Mouse (Mus musculus) liver, embryonic 15.5 days (tissue): ENCODE results near the gene Vgll4. TPM values are rescaled to one million over a fixed set of nuclear protein-coding genes. Genes with fewer than 3 reads are reported as not detected.
A peak's percentile ranks its signal among the peaks of the same experiment; 100 is the strongest.

Source experiments
- ATAC-seq: fragments of 200-750 bp; cut with Nextera tagmentation; 2 replicates; pipeline ENCODE4 v1.8.0; 2017; ENCODE audit warnings: moderate number of reproducible peaks, mild to moderate bottlenecking, moderate library complexity; ENCODE audit not compliant: insufficient read depth
- H3K27ac ChIP-seq: fragments of 300-500 bp; sonication (generic); replicated peaks from 2 replicates; pipeline ENCODE4 v1.5.1; 2015; ENCODE audit warnings: mild to moderate bottlenecking, inconsistent platforms
- H3K27me3 ChIP-seq: fragments of 300-500 bp; sonication (generic); 2 replicates; pipeline ENCODE4 v1.6.1; 2015; ENCODE audit warnings: mild to moderate bottlenecking, inconsistent platforms
- H3K36me3 ChIP-seq: fragments of 300-500 bp; sonication (generic); replicated peaks from 2 replicates; pipeline ENCODE4 v1.6.1; 2015; ENCODE audit warnings: moderate library complexity, mild to moderate bottlenecking, inconsistent platforms
- H3K4me1 ChIP-seq: fragments of 300-500 bp; sonication (generic); replicated peaks from 2 replicates; pipeline ENCODE4 v1.6.1; 2015; ENCODE audit warnings: inconsistent platforms
- H3K4me2 ChIP-seq: fragments of 300-500 bp; sonication (generic); 2 replicates; pipeline ENCODE4 v1.6.1; 2015; ENCODE audit warnings: moderate library complexity, mild to moderate bottlenecking, inconsistent platforms
- H3K4me3 ChIP-seq: fragments of 300-500 bp; sonication (generic); replicated peaks from 2 replicates; pipeline ENCODE4 v1.5.1; 2015; ENCODE audit warnings: mild to moderate bottlenecking, inconsistent platforms
- H3K9ac ChIP-seq: fragments of 300-500 bp; sonication (generic); 2 replicates; pipeline ENCODE4 v1.6.1; 2015; ENCODE audit warnings: moderate library complexity, mild to moderate bottlenecking, inconsistent platforms
- H3K9me3 ChIP-seq: fragments of 300-500 bp; sonication (generic); replicated peaks from 2 replicates; pipeline ENCODE4 v1.6.1; 2016; ENCODE audit warnings: inconsistent platforms
- WGBS: fragments of 180-500 bp; shearing (Covaris S2); methylation state at CpG from one replicate; pipeline ENCODE4 v1.1.7; 2015; ENCODE audit warnings: mixed read lengths; ENCODE audit not compliant: insufficient replicate concordance; 5-methylcytosine and 5-hydroxymethylcytosine counted together
- polyA plus RNA-seq: library from polyadenylated mRNA; unstranded; fragments of >200 nt; fragmentation: Nextera tagmentation; extraction: Ambion mirVana; gene quantifications from 2 replicates; pipeline ENCODE4 v1.2.1, GENCODE M21; 2015

Gene Vgll4
- polyA plus RNA-seq, 1 experiment from 2014 or later: 11.5 TPM

DNA sequence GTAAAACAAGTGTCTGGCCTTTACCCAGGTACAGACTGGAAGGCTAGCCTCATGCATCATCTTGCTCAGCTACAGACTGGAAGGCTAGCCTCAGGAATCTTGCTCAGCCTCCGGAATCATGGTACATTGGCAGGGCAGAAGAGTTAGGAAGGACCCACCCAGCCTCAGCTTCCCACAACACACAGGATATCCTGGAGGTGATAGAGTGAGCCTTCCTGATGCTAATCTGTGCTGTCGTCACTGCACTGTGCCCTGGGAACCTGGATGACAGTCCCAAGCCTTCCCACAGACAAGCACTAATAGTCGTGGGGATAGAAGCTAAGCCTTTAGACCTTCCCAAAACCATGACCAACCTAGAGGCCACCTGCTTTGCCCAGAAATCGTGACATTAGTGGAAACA is 103.2 kb downstream of the Vgll4 start:
- no peaks in the 10 kb centered on the region for H3K27me3 ChIP-seq
- H3K4me3 ChIP-seq: no peak overlapping the region
- no peak overlapping the region for H3K4me2 ChIP-seq
- no peak overlapping the region for H3K27ac ChIP-seq
- no peaks in the 10 kb centered on the region for H3K9me3 ChIP-seq
- H3K4me1 ChIP-seq: peaks cover 9% of the 10 kb centered on the region
- no peak overlapping the region for H3K9ac ChIP-seq
- peaks cover 22% of the 10 kb centered on the region for H3K36me3 ChIP-seq
- 34% methylated on average over 4 of the region's 4 CpGs for WGBS
- ATAC-seq: no peak

DNA sequence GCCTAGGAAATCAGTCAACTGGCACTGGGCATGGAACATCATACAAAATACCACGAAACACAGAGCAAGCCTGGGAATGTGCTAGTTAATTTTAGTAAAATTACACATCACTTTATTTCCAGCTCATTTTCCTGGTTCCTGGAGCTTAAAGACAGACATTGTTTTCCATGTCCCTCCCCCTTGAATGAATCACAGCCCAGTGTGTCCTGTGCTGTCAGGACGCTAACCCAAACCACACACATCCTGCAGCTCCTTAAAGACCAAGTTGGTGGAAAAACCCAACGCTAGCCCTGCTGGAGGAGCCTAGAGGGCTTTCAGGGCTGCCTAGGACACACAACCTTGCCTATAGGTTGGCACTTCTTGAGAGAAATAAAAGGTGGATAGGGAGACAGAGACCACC is 103.7 kb downstream of the Vgll4 start:
- ATAC-seq: no peak
- H3K9me3 ChIP-seq: no peaks in the 10 kb centered on the region
- WGBS: 53% methylated on average over 3 of the region's 3 CpGs

DNA sequence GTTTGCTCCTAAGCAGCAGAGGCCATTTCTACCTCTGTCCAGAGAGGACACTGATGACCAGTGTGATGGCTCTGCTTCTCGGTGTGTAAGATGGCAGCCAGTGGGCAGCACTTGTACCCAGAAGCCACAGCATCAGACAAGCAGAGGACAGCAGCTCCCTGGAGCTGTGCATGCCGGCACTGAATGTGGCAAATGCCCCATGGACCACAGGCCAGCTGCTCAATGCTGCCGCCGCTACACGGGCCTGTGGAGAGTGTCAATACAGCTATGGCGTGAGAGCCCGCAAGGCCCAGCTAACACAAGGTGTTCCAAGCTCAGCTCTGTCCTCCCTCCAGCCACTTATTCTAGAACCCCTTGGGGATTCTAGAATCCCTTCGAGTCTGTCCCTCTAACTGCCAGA is 105.4 kb downstream of the Vgll4 start:
- H3K4me2 ChIP-seq: no peak overlapping the region
- peaks cover 9% of the 10 kb centered on the region; the same call in 1 of the 2 replicates for H3K4me1 ChIP-seq
- H3K27ac ChIP-seq: no peak overlapping the region
- H3K9me3 ChIP-seq: no peaks in the 10 kb centered on the region
- no peak for ATAC-seq
- no peak overlapping the region for H3K4me3 ChIP-seq
- H3K36me3 ChIP-seq: peaks cover 31% of the 10 kb centered on the region
- H3K27me3 ChIP-seq: no peaks in the 10 kb centered on the region
- H3K9ac ChIP-seq: no peak overlapping the region
- 82% methylated on average over 8 of the region's 8 CpGs for WGBS

More for the DNA sequence above, 103.7 kb downstream of the Vgll4 start:
- Histone ChIP-seq H3K9ac (no peak overlapping the region), H3K4me1 (peaks cover 9% of the 10 kb centered on the region), H3K27ac (no peak overlapping the region), H3K4me3 (no peak overlapping the region), H3K36me3 (peaks cover 22% of the 10 kb centered on the region), H3K27me3 (no peaks in the 10 kb centered on the region), H3K4me2 (no peak overlapping the region)

DNA sequence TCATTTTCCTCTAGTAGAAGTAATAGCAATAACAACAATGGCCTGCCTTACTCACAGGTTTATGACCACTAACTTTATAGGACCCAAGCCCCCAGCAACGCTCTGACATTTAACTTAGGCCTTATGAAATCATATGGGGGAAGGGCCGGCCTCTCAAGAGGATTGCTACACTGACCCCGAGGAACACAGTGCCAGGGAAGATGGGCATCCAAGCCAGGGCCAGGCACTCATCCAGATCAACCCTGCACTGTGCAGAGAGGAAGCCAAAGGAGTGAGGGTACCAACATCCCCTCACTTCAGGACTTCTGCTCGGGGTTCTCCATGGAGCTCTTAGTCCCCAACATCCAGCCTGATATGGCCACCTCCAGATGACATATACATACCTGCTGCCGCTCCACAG is 106.3 kb downstream of the Vgll4 start:
- Histone ChIP-seq H3K9ac (no peak overlapping the region), H3K4me3 (no peak overlapping the region), H3K4me2 (no peak overlapping the region), H3K9me3 (no peaks in the 10 kb centered on the region), H3K27me3 (no peaks in the 10 kb centered on the region), H3K27ac (no peak overlapping the region), H3K36me3 (peaks cover 34% of the 10 kb centered on the region), H3K4me1 (0 out of 2 replicates have a peak, but pooled peaks cover 3% of the 10 kb centered on the region)
- 74% methylated on average over 5 of the region's 5 CpGs for WGBS
- ATAC-seq: no peak

DNA sequence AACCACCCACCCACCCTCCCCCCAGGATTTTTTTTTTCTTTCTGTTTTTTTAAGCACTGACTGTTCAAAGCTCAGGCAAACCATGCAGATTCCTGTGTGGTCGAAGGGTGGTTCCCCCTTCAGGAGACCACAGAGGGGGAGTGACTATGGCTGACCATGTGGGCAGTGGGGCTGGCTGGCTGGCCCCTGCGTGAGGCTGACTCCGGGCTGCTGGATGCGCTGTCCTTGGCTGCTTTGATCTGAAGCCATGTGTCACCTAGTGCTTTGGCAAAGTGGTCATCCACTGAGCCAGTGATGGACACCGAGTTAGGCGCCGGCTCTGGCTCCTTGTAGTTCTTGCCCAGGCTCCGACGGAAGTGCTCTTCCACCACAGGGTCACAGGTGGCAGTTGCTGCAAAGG is 107.7 kb downstream of the Vgll4 start:
- Histone ChIP-seq H3K27ac (no peak overlapping the region), H3K36me3 (peaks cover 34% of the 10 kb centered on the region), H3K27me3 (no peaks in the 10 kb centered on the region), H3K4me1 (0 out of 2 replicates have a peak, but pooled peaks cover 3% of the 10 kb centered on the region), H3K4me3 (no peak overlapping the region), H3K4me2 (no peak overlapping the region), H3K9ac (no peak overlapping the region), H3K9me3 (no peaks in the 10 kb centered on the region)
- 76% methylated on average over 9 of the region's 9 CpGs for WGBS
- ATAC-seq: no peak

DNA sequence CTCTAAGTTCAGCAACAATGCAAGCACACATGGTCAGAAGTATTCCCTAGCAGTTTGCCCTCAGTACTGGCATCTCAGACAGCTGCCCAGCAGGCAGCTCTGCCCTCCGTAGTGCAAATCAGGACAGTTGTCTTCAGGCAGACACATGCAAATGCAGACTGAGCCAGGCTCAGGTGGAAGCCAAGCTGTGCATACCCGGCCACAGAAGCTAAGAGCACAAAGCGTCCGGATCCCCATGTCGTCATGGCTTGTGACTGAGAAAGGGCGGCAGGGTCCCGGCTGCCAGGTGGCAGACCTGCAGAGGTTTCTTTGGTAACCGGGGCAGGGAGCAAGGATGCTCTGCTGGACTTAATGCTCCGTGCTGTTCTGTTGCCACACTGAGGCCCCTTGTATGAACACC is 108.2 kb downstream of the Vgll4 start:
- Histone ChIP-seq H3K27ac (no peak overlapping the region), H3K4me2 (no peak overlapping the region), H3K9ac (no peak overlapping the region), H3K9me3 (no peaks in the 10 kb centered on the region), H3K36me3 (peaks cover 34% of the 10 kb centered on the region), H3K4me3 (no peak overlapping the region), H3K4me1 (0 out of 2 replicates have a peak, but pooled peaks cover 1% of the 10 kb centered on the region), H3K27me3 (no peaks in the 10 kb centered on the region)
- ATAC-seq: no peak
- WGBS: 82% methylated on average over 9 of the region's 9 CpGs

- Histone ChIP-seq H3K4me2 (no peak overlapping the region), H3K9me3 (no peaks in the 10 kb centered on the region), H3K36me3 (peaks cover 34% of the 10 kb centered on the region), H3K9ac (no peak overlapping the region), H3K27ac (no peak overlapping the region), H3K4me1 (no peaks in the 10 kb centered on the region), H3K4me3 (no peak overlapping the region), H3K27me3 (no peaks in the 10 kb centered on the region)
- WGBS: 77% methylated on average over 14 of the region's 14 CpGs
- ATAC-seq: peak; percentile 14; the same call in 1 of the 2 replicates
These were observed 108.9 kb downstream of the Vgll4 start for GRCm38 (mm10) chr6:114860677-114861568.

DNA sequence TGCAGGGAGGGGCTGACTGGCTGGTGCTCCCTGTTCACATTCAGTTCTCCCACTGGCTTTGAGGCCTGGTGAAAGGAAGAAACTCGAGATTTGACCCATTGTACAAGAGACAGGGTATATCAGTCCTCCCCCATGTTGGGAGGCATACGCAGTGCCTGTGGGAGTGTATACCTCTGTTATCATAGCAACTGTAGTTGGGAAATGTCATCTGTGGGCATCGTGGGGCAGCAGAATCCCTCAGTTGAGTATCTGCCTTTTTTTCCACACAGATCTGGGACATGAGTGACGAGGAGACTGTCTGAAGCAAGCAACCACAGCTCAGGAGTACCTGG is 111.1 kb downstream of the Vgll4 start:
- no peaks in the 10 kb centered on the region for H3K4me1 ChIP-seq
- no peak overlapping the region for H3K9ac ChIP-seq
- H3K27ac ChIP-seq: no peak overlapping the region
- H3K4me2 ChIP-seq: no peak overlapping the region
- H3K36me3 ChIP-seq: peaks cover 34% of the 10 kb centered on the region
- WGBS: 51% methylated on average over 4 of the region's 4 CpGs
- no peak for ATAC-seq
- no peak overlapping the region for H3K4me3 ChIP-seq
- no peaks in the 10 kb centered on the region for H3K9me3 ChIP-seq
- no peaks in the 10 kb centered on the region for H3K27me3 ChIP-seq

DNA sequence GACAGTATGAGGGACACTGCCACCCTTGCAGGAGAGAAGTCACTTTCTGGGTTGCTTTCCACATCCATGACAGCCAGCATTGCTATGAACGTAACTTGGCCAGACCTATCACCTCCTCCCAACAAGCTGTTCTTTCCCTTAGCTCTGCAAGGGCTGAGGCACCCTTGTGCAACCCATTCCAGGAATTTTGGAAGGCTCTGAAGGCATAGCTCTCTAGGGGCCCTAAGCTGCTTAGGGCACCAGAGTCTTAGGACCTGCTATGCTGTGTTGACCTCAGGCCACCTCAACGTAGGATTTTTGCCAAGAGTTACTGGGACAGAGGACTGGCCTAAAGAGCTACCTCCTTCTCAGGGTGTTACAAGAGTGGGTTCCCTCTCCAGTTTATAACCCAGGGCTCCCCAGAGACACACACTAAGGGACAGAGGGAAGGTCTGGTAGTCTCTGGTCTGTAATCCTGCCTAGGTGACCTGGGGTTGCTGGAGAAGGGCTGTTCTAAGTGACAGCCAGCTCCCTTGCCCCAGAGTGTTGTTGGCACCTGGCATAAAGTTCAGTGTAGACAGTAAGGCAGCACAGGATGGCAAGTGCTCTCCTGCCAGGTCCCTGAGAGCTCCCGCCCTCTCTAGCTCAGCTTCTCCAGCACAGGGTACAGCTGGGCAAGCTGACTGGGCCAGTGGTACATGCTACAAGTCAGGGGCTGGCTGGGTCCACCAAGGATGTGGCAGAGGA is 111.6 kb downstream of the Vgll4 start:
- H3K9me3 ChIP-seq: no peaks in the 10 kb centered on the region
- H3K4me3 ChIP-seq: no peak overlapping the region
- H3K9ac ChIP-seq: no peak overlapping the region
- H3K27ac ChIP-seq: no peak overlapping the region
- no peak for ATAC-seq
- no peak overlapping the region for H3K4me2 ChIP-seq
- 58% methylated on average over 3 of the region's 3 CpGs for WGBS
- no peaks in the 10 kb centered on the region for H3K4me1 ChIP-seq
- H3K27me3 ChIP-seq: no peaks in the 10 kb centered on the region
- H3K36me3 ChIP-seq: peaks cover 34% of the 10 kb centered on the region

DNA sequence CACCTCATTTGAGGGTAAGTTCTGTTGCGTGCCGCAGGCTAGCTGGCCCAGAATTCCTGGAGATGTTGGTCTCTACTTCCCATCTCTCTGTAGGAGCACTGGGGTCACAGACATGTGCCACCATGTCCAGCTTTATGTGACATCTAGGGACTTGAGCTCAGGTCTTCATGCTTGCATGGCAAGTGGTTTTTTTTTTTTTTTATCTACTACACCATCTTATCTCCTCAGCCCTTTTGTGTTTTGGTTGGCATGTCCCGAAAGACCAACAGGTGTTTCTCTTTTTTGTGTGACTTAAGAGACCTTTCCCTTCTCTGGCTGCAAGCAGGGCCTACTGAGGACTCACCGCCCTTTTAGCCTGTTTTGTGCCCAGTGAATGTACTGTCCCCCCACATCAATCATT is 113.3 kb downstream of the Vgll4 start:
- Histone ChIP-seq H3K27ac (no peak overlapping the region), H3K4me1 (no peaks in the 10 kb centered on the region), H3K4me3 (no peak overlapping the region), H3K36me3 (peaks cover 21% of the 10 kb centered on the region), H3K4me2 (no peak overlapping the region), H3K9ac (no peak overlapping the region), H3K9me3 (no peaks in the 10 kb centered on the region), H3K27me3 (no peaks in the 10 kb centered on the region)
- 64% methylated on average over 4 of the region's 4 CpGs for WGBS
- ATAC-seq: no peak

GRCm38 (mm10) chr6:114855644-114856043 is 114.2 kb downstream of the Vgll4 start:
- H3K9ac ChIP-seq: no peak overlapping the region
- no peak overlapping the region for H3K27ac ChIP-seq
- H3K36me3 ChIP-seq: peaks cover 12% of the 10 kb centered on the region; the same call in 1 of the 2 replicates
- H3K4me1 ChIP-seq: no peaks in the 10 kb centered on the region
- WGBS: 56% methylated on average over 3 of the region's 3 CpGs
- no peaks in the 10 kb centered on the region for H3K27me3 ChIP-seq
- H3K4me2 ChIP-seq: no peak overlapping the region
- H3K4me3 ChIP-seq: no peak overlapping the region
- ATAC-seq: no peak
- no peaks in the 10 kb centered on the region for H3K9me3 ChIP-seq
